Mouse (Mus musculus) hindbrain, embryonic 10.5 days (tissue): ENCODE results near the gene Atp11b. TPM values are rescaled to one million over a fixed set of nuclear protein-coding genes. Genes with fewer than 3 reads are reported as not detected.

Experiments
- DNase-seq: peaks from one replicate; pipeline ENCODE4 v3.0.0-alpha.2; 2017; ENCODE audit warnings: low spot score
- H3K27ac ChIP-seq: fragments of 300-500 bp; sonication (generic); 2 replicates; pipeline ENCODE4 v1.5.1; 2016; ENCODE audit warnings: mild to moderate bottlenecking, moderate library complexity
- H3K27me3 ChIP-seq: fragments of 300-500 bp; sonication (generic); 2 replicates; pipeline ENCODE4 v1.6.1; 2016; ENCODE audit warnings: mild to moderate bottlenecking; ENCODE audit not compliant: poor library complexity, insufficient read depth, severe bottlenecking
- H3K36me3 ChIP-seq: fragments of 300-500 bp; sonication (generic); 2 replicates; pipeline ENCODE4 v1.6.1; 2016; ENCODE audit warnings: mild to moderate bottlenecking, moderate library complexity
- H3K4me1 ChIP-seq: fragments of 300-500 bp; sonication (generic); replicated peaks from 2 replicates; pipeline ENCODE4 v1.6.1; 2016; ENCODE audit warnings: mild to moderate bottlenecking
- H3K4me3 ChIP-seq: fragments of 300-500 bp; sonication (generic); 2 replicates; pipeline ENCODE4 v1.5.1; 2016; ENCODE audit warnings: mild to moderate bottlenecking, moderate library complexity
- H3K9me3 ChIP-seq: fragments of 300-500 bp; sonication (generic); 2 replicates; pipeline ENCODE4 v1.6.1; 2016; ENCODE audit warnings: mild to moderate bottlenecking, moderate library complexity
- WGBS: fragments of 180-500 bp; shearing (Covaris S2); methylation state at CpG from one replicate; pipeline ENCODE4 v1.1.7; 2016; 5-methylcytosine and 5-hydroxymethylcytosine counted together
- polyA plus RNA-seq: library from polyadenylated mRNA; unstranded; fragments of >200 nt; fragmentation: Nextera tagmentation; extraction: Ambion mirVana; gene quantifications from 2 replicates; pipeline ENCODE4 v1.2.1, GENCODE M21; 2016

Atp11b gene
- polyA plus RNA-seq, 1 experiment from 2014 or later: 21.8 TPM

GRCm38 (mm10) chr3:35883267-35883666 lies 129.4 kb downstream of the Atp11b start:
- H3K4me1 ChIP-seq: no peaks in the 10 kb centered on the region
- no peak overlapping the region for H3K27ac ChIP-seq
- DNase-seq: no peak
- H3K9me3 ChIP-seq: peaks cover 6% of the 10 kb centered on the region; the same call in 1 of the 2 replicates
- H3K27me3 ChIP-seq: no peaks in the 10 kb centered on the region
- H3K4me3 ChIP-seq: no peak overlapping the region
- H3K36me3 ChIP-seq: peaks cover 11% of the 10 kb centered on the region

- Histone ChIP-seq H3K36me3 (peaks cover 47% of the 10 kb centered on the region), H3K4me3 (no peak overlapping the region), H3K4me1 (no peaks in the 10 kb centered on the region), H3K9me3 (no peaks in the 10 kb centered on the region), H3K27me3 (no peaks in the 10 kb centered on the region), H3K27ac (no peak overlapping the region)
- DNase-seq: no peak
- 92% methylated on average over 2 of the region's 2 CpGs for WGBS
Observed at GRCm38 (mm10) chr3:35889531-35889930, 135.6 kb downstream of the Atp11b start.

- no peak overlapping the region for H3K27ac ChIP-seq
- peaks cover 52% of the 10 kb centered on the region for H3K36me3 ChIP-seq
- H3K4me1 ChIP-seq: no peaks in the 10 kb centered on the region
- no peak for DNase-seq
- no peaks in the 10 kb centered on the region for H3K9me3 ChIP-seq
- H3K4me3 ChIP-seq: no peak overlapping the region
- H3K27me3 ChIP-seq: no peaks in the 10 kb centered on the region
- WGBS: 95% methylated on average over 4 of the region's 4 CpGs
Observed at GRCm38 (mm10) chr3:35891123-35891522, 137.2 kb downstream of the Atp11b start.

GRCm38 (mm10) chr3:35893156-35893555 lies 139.2 kb downstream of the Atp11b start:
- no peaks in the 10 kb centered on the region for H3K4me1 ChIP-seq
- DNase-seq: no peak
- no peak overlapping the region for H3K27ac ChIP-seq
- no peak overlapping the region for H3K4me3 ChIP-seq
- peaks cover 58% of the 10 kb centered on the region for H3K36me3 ChIP-seq
- no peaks in the 10 kb centered on the region for H3K9me3 ChIP-seq
- no peaks in the 10 kb centered on the region for H3K27me3 ChIP-seq
- 90% methylated on average over 5 of the region's 5 CpGs for WGBS

GRCm38 (mm10) chr3:35897900-35898299 lies 144.0 kb downstream of the Atp11b start:
- Histone ChIP-seq H3K4me3 (no peak overlapping the region), H3K9me3 (no peaks in the 10 kb centered on the region), H3K27me3 (no peaks in the 10 kb centered on the region), H3K27ac (no peak overlapping the region), H3K36me3 (peaks cover 60% of the 10 kb centered on the region), H3K4me1 (no peaks in the 10 kb centered on the region)
- 98% methylated on average over 2 of the region's 2 CpGs for WGBS
- DNase-seq: no peak

- Histone ChIP-seq H3K27me3 (no peaks in the 10 kb centered on the region), H3K9me3 (no peaks in the 10 kb centered on the region), H3K27ac (no peak overlapping the region), H3K4me3 (no peak overlapping the region), H3K36me3 (peaks cover 61% of the 10 kb centered on the region), H3K4me1 (no peaks in the 10 kb centered on the region)
- no peak for DNase-seq
- WGBS: 94% methylated on average over 3 of the region's 3 CpGs
Observed at GRCm38 (mm10) chr3:35899109-35899508, 145.2 kb downstream of the Atp11b start.

GRCm38 (mm10) chr3:35900555-35901204 lies 146.8 kb downstream of the Atp11b start:
- no peak for DNase-seq
- Histone ChIP-seq H3K4me3 (no peak overlapping the region), H3K9me3 (no peaks in the 10 kb centered on the region), H3K27ac (no peak overlapping the region), H3K4me1 (no peaks in the 10 kb centered on the region), H3K27me3 (no peaks in the 10 kb centered on the region), H3K36me3 (peaks cover 67% of the 10 kb centered on the region)
- WGBS: 91% methylated on average over 5 of the region's 5 CpGs

Other genes starting within 250 kb of the Atp11b start
- 86.5 and 102 TPM in 2 replicates for gene Dcun1d1, start 183.3 kb downstream of the Atp11b start, polyA plus RNA-seq
- gene Mccc1, start 246.6 kb downstream of the Atp11b start, polyA plus RNA-seq: 29.9 and 35.4 TPM in 2 replicates